Mouse (Mus musculus): ENCODE measurements at regions not wholly inside any gene's neighbourhood (a gene's known extent, or its start where the extent isn't known, plus 50 kb on each side); places are given as distances from the start of the nearest gene placed in this dataset.

GRCm38 (mm10) chr9:117713121-117713520, 83.4 kb upstream of the Rbms3 start:
- TF ChIP-seq CTCF (IDR thresholded peaks at IDR 0.05) (no peak), EP300 (IDR thresholded peaks at IDR 0.05) (no peak)

Data from lung, postnatal 0 days (tissue).